Mouse (Mus musculus) heart, adult 2 months (tissue): Measurements from ENCODE around the gene Tes3-ps. TPM values are rescaled to one million over a fixed set of nuclear protein-coding genes. Genes with fewer than 3 reads are reported as not detected.

Experiments
- DNase-seq, 2 experiments: peaks; one replicate each; pipeline ENCODE4 v3.0.0; 2021
- H3K27ac ChIP-seq: fragments of 200-600 bp; 2 replicates; pipeline ENCODE4 v1.8.1; 2022
- H3K27me3 ChIP-seq: fragments of 200-500 bp; 2 replicates; pipeline ENCODE4 v1.6.1; 2012; ENCODE audit warnings: mild to moderate bottlenecking, low read length, inconsistent platforms, mixed read lengths; ENCODE audit not compliant: control insufficient read depth, insufficient read depth
- H3K36me3 ChIP-seq: fragments of 200-500 bp; 2 replicates; pipeline ENCODE4 v1.6.1; 2012; ENCODE audit warnings: low read length, inconsistent platforms; ENCODE audit not compliant: control insufficient read depth, insufficient read depth
- H3K4me1 ChIP-seq: fragments of 200-500 bp; 2 replicates; pipeline ENCODE4 v1.6.1; 2011; ENCODE audit warnings: low read length; ENCODE audit not compliant: control insufficient read depth, insufficient read depth
- H3K4me3 ChIP-seq: fragments of 200-600 bp; 2 replicates; pipeline ENCODE4 v1.8.1; 2022
- H3K79me2 ChIP-seq: fragments of 200-500 bp; replicated peaks from 2 replicates; pipeline ENCODE4 v1.6.1; 2012; ENCODE audit warnings: mild to moderate bottlenecking, inconsistent platforms, low read length, moderate library complexity, mixed read lengths; ENCODE audit not compliant: control insufficient read depth, insufficient read depth
- H3K9ac ChIP-seq: fragments of 200-500 bp; 2 replicates; pipeline ENCODE4 v1.6.1; 2012; ENCODE audit warnings: low read depth, mild to moderate bottlenecking, control low read depth, inconsistent platforms, low read length, mixed read lengths
- CTCF ChIP-seq: fragments of 200-600 bp; IDR thresholded peaks from 2 replicates; pipeline ENCODE4 v1.8.1; 2022; ENCODE audit warnings: antibody characterized with exemption, mild to moderate bottlenecking, moderate library complexity
- EP300 ChIP-seq: fragments of 200-500 bp; IDR thresholded peaks from 2 replicates; pipeline ENCODE4 v1.6.1; 2011; ENCODE audit warnings: low read depth, low read length, control low read depth; ENCODE audit not compliant: insufficient read depth
- POLR2A ChIP-seq: fragments of 200-500 bp; IDR thresholded peaks from 2 replicates; pipeline ENCODE4 v1.6.1; 2011; ENCODE audit warnings: mild to moderate bottlenecking, low read depth, low read length, control low read depth; ENCODE audit not compliant: insufficient read depth
- WGBS: fragments of 180-500 bp; shearing (Covaris S2); methylation state at CpG from one replicate; pipeline ENCODE4 v1.1.7; 2018; 5-methylcytosine and 5-hydroxymethylcytosine counted together
- intact Hi-C: fragments of 180-260 bp; cut with DNase I; formaldehyde crosslinking; loops from one replicate; pipeline ENCODE4 v1.15.1; 2025
- long read RNA-seq: library from polyadenylated mRNA; stranded (forward); transcript quantifications from one replicate; pipeline ENCODE4 v2.0.0, GENCODE M21; 2021
- polyA plus RNA-seq: library from polyadenylated mRNA; depleted of rRNA; stranded (reverse); fragments of >200 nt; gene quantifications from 2 replicates; pipeline ENCODE4 v1.2.3, GENCODE M21; 2012; rRNA removed
- total RNA-seq, 2 experiments: library from RNA; stranded (reverse); gene quantifications; 2 replicates each; pipeline ENCODE4 v1.2.3; 2021

Tes3-ps gene
- total RNA-seq (1 to 10 TPM in 1 of 2 experiments, under 1 TPM in 1; 0.99 to 1.4 TPM), polyA plus RNA-seq (0.08 and 0.09 TPM in 2 replicates)
- long read RNA-seq = 0 reads

GRCm38 (mm10) chr13:49492376-49493368, at the start of gene Tes3-ps:
TSS of gene Tes3-ps (plus strand) at chr13:49493318.
- 30% methylated on average over 6 of the region's 6 CpGs for WGBS
- peak within 1 kb of the TSS; percentile 69 for H3K27ac ChIP-seq

GRCm38 (mm10) chr13:49444451-49444850, 48.7 kb upstream of the Tes3-ps start:
- H3K4me1 ChIP-seq = no peaks in the 10 kb centered on the region
- intact Hi-C loops = no loop called here
- TF ChIP-seq CTCF (no peak), POLR2A (no peak)
- H3K4me3 ChIP-seq = no peak overlapping the region
- H3K27me3 ChIP-seq = no peaks in the 10 kb centered on the region
- WGBS = 93% methylated on average over 6 of the region's 6 CpGs
- H3K27ac ChIP-seq = no peak overlapping the region
- DNase-seq = no peak
- no peak overlapping the region for H3K9ac ChIP-seq
- H3K79me2 ChIP-seq = no peaks in the 10 kb centered on the region
- H3K36me3 ChIP-seq = no peaks in the 10 kb centered on the region

More at GRCm38 (mm10) chr13:49492376-49493368, at the start of gene Tes3-ps:
- peaks cover 7% of the 10 kb centered on the region for H3K36me3 ChIP-seq
- DNase-seq = peak in 1 of 2 experiments; percentile 38
- H3K4me1 ChIP-seq = peaks cover 9% of the 10 kb centered on the region
- no peak within 1 kb of the TSS for H3K4me3 ChIP-seq
- H3K79me2 ChIP-seq = no peaks in the 10 kb centered on the region
- intact Hi-C loops = no loop called here
- TF ChIP-seq CTCF (no peak), POLR2A (no peak), EP300 (no peak)
- no peak within 1 kb of the TSS for H3K9ac ChIP-seq
- H3K27me3 ChIP-seq = no peaks in the 10 kb centered on the region

DNA sequence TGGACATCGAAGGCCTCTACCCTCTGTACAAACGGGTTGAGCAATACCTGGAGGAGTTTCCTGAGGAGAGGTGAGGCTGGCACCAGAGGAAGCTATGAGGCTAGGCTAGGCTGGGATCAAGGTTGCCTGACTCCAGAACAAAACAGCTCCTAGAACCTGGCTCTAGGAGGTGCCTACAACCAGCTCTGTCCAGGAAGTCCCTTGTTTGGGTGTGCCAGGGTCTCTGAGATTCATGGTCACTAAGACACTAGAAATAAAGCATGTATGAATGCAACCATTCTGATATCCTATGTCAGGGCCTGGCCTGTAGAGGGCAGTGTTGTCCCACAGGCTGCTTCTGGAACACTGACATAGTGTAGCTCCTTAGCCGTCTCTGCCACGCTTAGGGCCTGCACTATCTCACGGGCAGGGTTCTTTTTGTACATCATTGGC, 43.8 kb upstream of the Tes3-ps start:
- Histone ChIP-seq H3K27me3 (no peaks in the 10 kb centered on the region), H3K36me3 (no peaks in the 10 kb centered on the region), H3K4me3 (no peak overlapping the region), H3K79me2 (no peaks in the 10 kb centered on the region), H3K4me1 (peaks cover 1% of the 10 kb centered on the region; the same call in 1 of the 2 replicates), H3K27ac (peak overlapping the region; percentile 29), H3K9ac (no peak overlapping the region)
- intact Hi-C loops = loop anchor here (1.0 kb wide), 1 partner anchor 196 kb away; no protein-coding TSS in a partner anchor
- 19% methylated on average over 5 of the region's 5 CpGs for WGBS
- peak; percentile 82 to 89 for DNase-seq
- TF ChIP-seq CTCF (peak; percentile 100), POLR2A (no peak), EP300 (peak; percentile 97)

GRCm38 (mm10) chr13:49460276-49460675, 32.8 kb upstream of the Tes3-ps start:
- peak overlapping the region; percentile 67 for H3K27ac ChIP-seq
- H3K4me1 ChIP-seq = peaks cover 9% of the 10 kb centered on the region
- H3K4me3 ChIP-seq = no peak overlapping the region
- H3K9ac ChIP-seq = no peak overlapping the region
- H3K36me3 ChIP-seq = peaks cover 4% of the 10 kb centered on the region
- 75% methylated on average over 4 of the region's 4 CpGs for WGBS
- intact Hi-C loops = no loop called here
- TF ChIP-seq POLR2A (no peak), CTCF (no peak), EP300 (no peak)
- peak in 1 of 2 experiments; percentile 45 for DNase-seq
- H3K27me3 ChIP-seq = no peaks in the 10 kb centered on the region
- H3K79me2 ChIP-seq = no peaks in the 10 kb centered on the region

DNA sequence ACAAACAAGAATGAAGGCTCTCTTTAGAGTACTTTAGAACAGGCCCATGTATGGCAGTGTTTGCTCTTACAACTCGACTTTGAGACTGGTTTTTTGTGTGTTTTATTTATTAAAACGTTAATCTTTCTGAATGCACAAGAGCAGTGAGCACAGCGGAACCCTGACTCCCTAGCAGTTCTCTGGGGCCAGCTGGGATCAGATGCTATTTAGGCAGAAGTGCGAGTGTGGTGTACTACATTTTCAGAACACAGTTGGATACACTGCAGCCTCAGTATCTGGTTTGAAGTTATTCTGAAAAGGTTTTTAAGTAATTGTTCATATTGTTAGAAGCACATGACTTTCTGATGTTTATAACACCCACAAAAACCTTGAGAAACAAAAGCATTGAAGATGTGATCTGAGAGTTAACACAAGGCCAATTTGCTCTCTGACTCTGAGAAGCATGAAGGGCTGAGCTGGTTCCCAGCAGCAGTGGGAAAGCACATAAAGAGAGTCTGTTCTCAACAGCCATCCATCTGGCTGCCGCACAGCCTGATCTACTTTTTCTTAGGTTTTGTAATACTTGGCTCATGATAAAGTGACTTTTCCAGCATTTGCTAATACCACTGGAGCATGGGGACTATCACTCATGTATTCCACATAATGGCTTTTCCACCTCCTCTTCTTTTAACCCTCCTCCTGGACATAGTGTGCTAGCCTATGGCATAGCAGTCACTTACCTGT, 32.3 kb upstream of the Tes3-ps start:
- intact Hi-C loops = no loop called here
- TF ChIP-seq POLR2A (no peak), EP300 (no peak), CTCF (no peak)
- Histone ChIP-seq H3K79me2 (no peaks in the 10 kb centered on the region), H3K27ac (peak overlapping the region; percentile 67), H3K4me1 (peaks cover 9% of the 10 kb centered on the region), H3K9ac (no peak overlapping the region), H3K36me3 (peaks cover 4% of the 10 kb centered on the region), H3K4me3 (no peak overlapping the region), H3K27me3 (no peaks in the 10 kb centered on the region)
- no peak for DNase-seq
- 70% methylated on average over 5 of the region's 5 CpGs for WGBS
